Mouse (Mus musculus): ENCODE data around the gene Slc22a6. TPM values are rescaled to one million over a fixed set of nuclear protein-coding genes. Genes with fewer than 3 reads are reported as not detected.
A peak's percentile ranks its signal among the peaks of the same experiment; 100 is the strongest.

Slc22a6 gene
- total RNA-seq, 2 experiments from 2014 or later, result not detected

GRCm38 (mm10) chr19:8604536-8605240, 13.2 kb upstream of the Slc22a6 start:
- ATAC-seq (replicated peaks; ENCODE audit: low FRiP score, low TSS enrichment, poor library complexity, severe bottlenecking), result no peak

- ATAC-seq (replicated peaks; ENCODE audit: low FRiP score, low TSS enrichment, poor library complexity, severe bottlenecking), result peak; percentile 84
These were observed 12.6 kb upstream of the Slc22a6 start for GRCm38 (mm10) chr19:8605241-8605558.

- no peak for ATAC-seq (replicated peaks; ENCODE audit: low FRiP score, low TSS enrichment, poor library complexity, severe bottlenecking)
These were observed 6.3 kb upstream of the Slc22a6 start for GRCm38 (mm10) chr19:8611358-8612123.

- ATAC-seq (replicated peaks; ENCODE audit: low FRiP score, low TSS enrichment, poor library complexity, severe bottlenecking), result no peak
These were observed 4.7 kb upstream of the Slc22a6 start for GRCm38 (mm10) chr19:8613111-8613510.

- no peak for ATAC-seq (replicated peaks; ENCODE audit: low FRiP score, low TSS enrichment, poor library complexity, severe bottlenecking)
These were observed 3.5 kb upstream of the Slc22a6 start for GRCm38 (mm10) chr19:8614343-8614742.

GRCm38 (mm10) chr19:8616314-8616713, 1.5 kb upstream of the Slc22a6 start:
- ATAC-seq (replicated peaks; ENCODE audit: low FRiP score, low TSS enrichment, poor library complexity, severe bottlenecking), result no peak

- ATAC-seq (replicated peaks; ENCODE audit: low FRiP score, low TSS enrichment, poor library complexity, severe bottlenecking), result no peak
These were observed 3.3 kb downstream of the Slc22a6 start for GRCm38 (mm10) chr19:8621098-8621497.

GRCm38 (mm10) chr19:8630249-8630648, 12.4 kb downstream of the Slc22a6 start:
- ATAC-seq (replicated peaks; ENCODE audit: low FRiP score, low TSS enrichment, poor library complexity, severe bottlenecking), result no peak

- ATAC-seq (replicated peaks; ENCODE audit: low FRiP score, low TSS enrichment, poor library complexity, severe bottlenecking), result no peak
These were observed 13.0 kb downstream of the Slc22a6 start for GRCm38 (mm10) chr19:8630826-8631225.

- ATAC-seq (replicated peaks; ENCODE audit: low FRiP score, low TSS enrichment, poor library complexity, severe bottlenecking), result peak; percentile 55
These were observed 14.2 kb downstream of the Slc22a6 start for GRCm38 (mm10) chr19:8632029-8632428.

GRCm38 (mm10) chr19:8642086-8642485, 24.2 kb downstream of the Slc22a6 start:
- ATAC-seq (replicated peaks; ENCODE audit: low FRiP score, low TSS enrichment, poor library complexity, severe bottlenecking), result no peak

- no peak for ATAC-seq (replicated peaks; ENCODE audit: low FRiP score, low TSS enrichment, poor library complexity, severe bottlenecking)
These were observed 28.6 kb downstream of the Slc22a6 start for GRCm38 (mm10) chr19:8646393-8646792.

GRCm38 (mm10) chr19:8655833-8656232, 38.0 kb downstream of the Slc22a6 start:
- no peak for ATAC-seq (replicated peaks; ENCODE audit: low FRiP score, low TSS enrichment, poor library complexity, severe bottlenecking)

GRCm38 (mm10) chr19:8656341-8656740, 38.5 kb downstream of the Slc22a6 start:
- ATAC-seq (replicated peaks; ENCODE audit: low FRiP score, low TSS enrichment, poor library complexity, severe bottlenecking), result no peak

GRCm38 (mm10) chr19:8661821-8662307, 44.0 kb downstream of the Slc22a6 start:
- ATAC-seq (replicated peaks; ENCODE audit: low FRiP score, low TSS enrichment, poor library complexity, severe bottlenecking), result no peak

- peak; percentile 64 for ATAC-seq (replicated peaks; ENCODE audit: low FRiP score, low TSS enrichment, poor library complexity, severe bottlenecking)
These were observed 44.5 kb downstream of the Slc22a6 start for GRCm38 (mm10) chr19:8662337-8662736.

- no peak for ATAC-seq (replicated peaks; ENCODE audit: low FRiP score, low TSS enrichment, poor library complexity, severe bottlenecking)
These were observed 45.6 kb downstream of the Slc22a6 start, which contains the start of gene Chrm1 for GRCm38 (mm10) chr19:8663360-8663839. Chrm1 (plus strand) TSS chr19:8663789.

GRCm38 (mm10) chr19:8663911-8664421, 46.1 kb downstream of the Slc22a6 start:
- no peak for ATAC-seq (replicated peaks; ENCODE audit: low FRiP score, low TSS enrichment, poor library complexity, severe bottlenecking)

GRCm38 (mm10) chr19:8664859-8665258, 47.0 kb downstream of the Slc22a6 start:
- ATAC-seq (replicated peaks; ENCODE audit: low FRiP score, low TSS enrichment, poor library complexity, severe bottlenecking), result peak; percentile 46

GRCm38 (mm10) chr19:8665746-8666145, 47.9 kb downstream of the Slc22a6 start:
- no peak for ATAC-seq (replicated peaks; ENCODE audit: low FRiP score, low TSS enrichment, poor library complexity, severe bottlenecking)
